Mouse (Mus musculus) C2C12 (cell line): Measurements from ENCODE around the gene Tes3-ps.

Source experiments
- CEBPB ChIP-seq: IDR thresholded peaks from one replicate; pipeline ENCODE4 v1.6.1; 2011; ENCODE audit warnings: low read depth, mild to moderate bottlenecking, control low read depth, moderate library complexity
- CTCF ChIP-seq: IDR thresholded peaks from one replicate; pipeline ENCODE4 v1.5.1; 2011; ENCODE audit not compliant: control insufficient read depth, insufficient read depth, insufficient read length
- MAX ChIP-seq: IDR thresholded peaks from one replicate; pipeline ENCODE4 v1.6.1; 2011; ENCODE audit warnings: mild to moderate bottlenecking, control low read depth
- MYOD1 ChIP-seq: IDR thresholded peaks from one replicate; pipeline ENCODE4 v1.6.1; 2011; ENCODE audit warnings: low read depth; ENCODE audit not compliant: control insufficient read depth, insufficient read length
- MYOG ChIP-seq: IDR thresholded peaks from one replicate; pipeline ENCODE4 v1.6.1; 2011; ENCODE audit not compliant: control insufficient read depth, insufficient read length; ENCODE audit errors: extremely low read depth
- USF1 ChIP-seq: IDR thresholded peaks from one replicate; pipeline ENCODE4 v1.6.1; 2011; ENCODE audit warnings: low read depth, mild to moderate bottlenecking, control low read depth, moderate library complexity

DNA sequence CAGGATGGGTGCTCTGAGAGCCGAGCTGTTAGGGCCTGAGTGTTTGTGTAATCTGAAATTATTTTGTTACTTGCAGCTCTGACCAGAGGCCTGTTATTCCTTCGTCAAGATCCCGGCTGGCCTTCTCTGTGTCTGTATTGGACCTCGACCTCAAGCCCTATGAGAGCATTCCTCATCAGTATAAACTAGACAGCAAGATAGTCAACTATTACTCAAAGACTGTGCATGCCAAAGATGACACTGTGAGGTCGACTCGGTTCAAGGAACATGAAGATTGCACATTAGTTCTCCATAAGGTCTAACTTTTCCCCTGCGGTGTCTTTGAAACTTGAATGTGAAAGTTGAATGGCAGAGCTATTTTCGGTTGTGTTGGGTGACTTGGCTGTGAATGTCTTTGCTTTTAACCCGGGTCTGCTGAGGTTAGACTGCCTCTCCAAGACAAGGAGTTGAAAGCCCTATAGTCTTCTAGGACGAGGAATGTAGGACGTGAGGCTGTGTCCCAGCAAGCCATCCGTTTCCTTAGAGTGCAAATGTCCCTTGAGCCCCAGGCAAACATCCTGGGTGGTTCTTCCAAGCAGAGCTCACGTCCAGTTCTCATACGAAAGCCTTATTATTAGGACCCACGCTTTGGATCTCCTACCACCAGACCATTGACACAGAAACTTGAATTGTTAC lies 31.5 kb upstream of the Tes3-ps start:
- no peak for TF ChIP-seq CTCF
- TF ChIP-seq USF1, result no peak
- TF ChIP-seq CEBPB, result no peak
- TF ChIP-seq MYOG, result no peak
- TF ChIP-seq MAX, result no peak
- TF ChIP-seq MYOD1, result no peak
